Mouse (Mus musculus) Patski (cell line): ENCODE data around the gene Cldn9. TPM values are rescaled to one million over a fixed set of nuclear protein-coding genes. Genes with fewer than 3 reads are reported as not detected.

Experiments used
- ATAC-seq: fragments of 100-300 bp; one replicate; pipeline ENCODE4 v1.8.0; 2021
- CTCF ChIA-PET: fragments of 350-600 bp; sonication (Branson Sonifier 250); formaldehyde crosslinking; loops from one replicate; lab custom pipeline; 2022; ENCODE audit warnings: inconsistent platforms; lab: Charles Lee
- POLR2A ChIA-PET: fragments of 350-600 bp; sonication (Branson Sonifier 250); formaldehyde crosslinking; loops from one replicate; lab custom pipeline; 2022; ENCODE audit warnings: antibody characterized with exemption, inconsistent platforms; lab: Charles Lee
- DNase-seq: peaks from one replicate; pipeline ENCODE4 v3.0.0-alpha.2; 2011; ENCODE audit warnings: low read depth, low spot score
- H3K27me3 ChIP-seq: fragments of 371-371 bp; one replicate; pipeline ENCODE4 v1.5.1; 2021
- CTCF ChIP-seq: fragments of 100-300 bp; IDR thresholded peaks from one replicate; pipeline ENCODE4 v1.5.1; 2021
- in situ Hi-C: fragments of 300-500 bp; cut with MboI; formaldehyde crosslinking; loops from 3 replicates; pipeline ENCODE4 v1.11.1; 2018; ENCODE audit warnings: low pct_unique_long_range_greater_than_20kb, mixed read lengths
- polyA plus RNA-seq: library from polyadenylated mRNA; unstranded; gene quantifications from one replicate; pipeline ENCODE4 v1.2.3, GENCODE M21; 2021

Gene Cldn9
- polyA plus RNA-seq, 1 experiment from 2014 or later: 0.05 TPM

- H3K27me3 ChIP-seq: no peaks in the 10 kb centered on the region
- CTCF ChIA-PET: interaction anchor here (0.9 to 3.4 kb wide), 11 partner anchors 8 to 100 kb away, joined by 3 to 12 read pairs (median 3); no protein-coding TSS in a partner anchor
- in situ Hi-C loops: loop anchor here (5.0 kb wide), 1 partner anchor 42 kb away; no protein-coding TSS in a partner anchor
- no peak for ATAC-seq
- POLR2A ChIA-PET: interaction anchor here (0.7 kb wide), 1 partner anchor 12 kb away, joined by 3 read pairs; no protein-coding TSS in a partner anchor
- no peak for DNase-seq
- TF ChIP-seq CTCF: no peak
Observed at GRCm38 (mm10) chr17:23660117-23660875, 23.5 kb downstream of the Cldn9 start, which contains the start of gene Bicdl2. Gene Bicdl2 (plus strand): TSS chr17:23660506.

GRCm38 (mm10) chr17:23658450-23658849 lies 25.4 kb downstream of the Cldn9 start:
- POLR2A ChIA-PET: interaction anchor here (0.7 kb wide), 1 partner anchor 103 kb away, joined by 4 read pairs; no protein-coding TSS in a partner anchor
- no peaks in the 10 kb centered on the region for H3K27me3 ChIP-seq
- DNase-seq (no peak), ATAC-seq (no peak)
- no peak for TF ChIP-seq CTCF
- CTCF ChIA-PET: interaction anchor here (0.7 to 2.0 kb wide), 6 partner anchors 11 to 90 kb away, joined by 3 to 9 read pairs (median 4); no protein-coding TSS in a partner anchor
- in situ Hi-C loops: no loop called here

GRCm38 (mm10) chr17:23654410-23654809 lies 29.4 kb downstream of the Cldn9 start:
- no peak for DNase-seq
- no peak for ATAC-seq
- no peaks in the 10 kb centered on the region for H3K27me3 ChIP-seq
- POLR2A ChIA-PET: no interaction called here
- in situ Hi-C loops: no loop called here
- CTCF ChIA-PET: no interaction called here
- TF ChIP-seq CTCF: no peak

GRCm38 (mm10) chr17:23654001-23654400 lies 29.8 kb downstream of the Cldn9 start:
- ATAC-seq (no peak), DNase-seq (no peak)
- in situ Hi-C loops: no loop called here
- ChIA-PET CTCF (interaction anchor here (1.1 kb wide), 1 partner anchor 87 kb away, joined by 3 read pairs; no protein-coding TSS in a partner anchor), POLR2A (interaction anchor here (1.1 kb wide), 1 partner anchor 47 kb away, joined by 3 read pairs; no protein-coding TSS in a partner anchor)
- no peaks in the 10 kb centered on the region for H3K27me3 ChIP-seq
- TF ChIP-seq CTCF: no peak

- ChIA-PET CTCF (interaction anchor here (0.8 to 1.1 kb wide), 2 partner anchors 11 to 86 kb away, joined by 3 read pairs; no protein-coding TSS in a partner anchor), POLR2A (interaction anchor here (1.1 kb wide), 1 partner anchor 47 kb away, joined by 3 read pairs; no protein-coding TSS in a partner anchor)
- TF ChIP-seq CTCF: no peak
- ATAC-seq (no peak), DNase-seq (no peak)
- no peaks in the 10 kb centered on the region for H3K27me3 ChIP-seq
- in situ Hi-C loops: no loop called here
Observed at GRCm38 (mm10) chr17:23653324-23653723, 30.5 kb downstream of the Cldn9 start.

GRCm38 (mm10) chr17:23651363-23651762 lies 32.5 kb downstream of the Cldn9 start:
- in situ Hi-C loops: no loop called here
- no peaks in the 10 kb centered on the region for H3K27me3 ChIP-seq
- DNase-seq (peak; percentile 85), ATAC-seq (peak; percentile 93)
- ChIA-PET POLR2A (interaction anchor here (1.5 kb wide), 1 partner anchor 25 kb away, joined by 3 read pairs; no protein-coding TSS in a partner anchor), CTCF (interaction anchor here (0.9 to 1.9 kb wide), 5 partner anchors 9 to 55 kb away, joined by 3 to 12 read pairs (median 5); partner anchors contain the start of gene Bicdl2)
- TF ChIP-seq CTCF: no peak

GRCm38 (mm10) chr17:23645894-23646293 lies 37.9 kb downstream of the Cldn9 start:
- H3K27me3 ChIP-seq: no peaks in the 10 kb centered on the region
- ATAC-seq: no peak
- ChIA-PET POLR2A (interaction anchor here (0.6 kb wide), 1 partner anchor 463 kb away, joined by 3 read pairs; no protein-coding TSS in a partner anchor), CTCF (no interaction called here)
- no peak for DNase-seq
- no peak for TF ChIP-seq CTCF
- in situ Hi-C loops: no loop called here

- in situ Hi-C loops: no loop called here
- DNase-seq (no peak), ATAC-seq (no peak)
- ChIA-PET CTCF (no interaction called here), POLR2A (interaction anchor here (0.6 kb wide), 1 partner anchor 464 kb away, joined by 3 read pairs; no protein-coding TSS in a partner anchor)
- H3K27me3 ChIP-seq: no peaks in the 10 kb centered on the region
- TF ChIP-seq CTCF: no peak
Observed at GRCm38 (mm10) chr17:23644613-23645495, 39.0 kb downstream of the Cldn9 start, which contains the start of gene Mmp25. Gene Mmp25 (minus strand): TSS chr17:23645277.

Other genes starting within 250 kb of the Cldn9 start
- gene Vmn2r117, start 204.3 kb downstream of the Cldn9 start, polyA plus RNA-seq: not detected
- gene Zfp213, start 119.8 kb downstream of the Cldn9 start, polyA plus RNA-seq: 8.6 TPM
- 6.8 TPM for gene Zfp13, start 84.5 kb downstream of the Cldn9 start, polyA plus RNA-seq
- gene Zscan10, start 83.2 kb downstream of the Cldn9 start, polyA plus RNA-seq: not detected
- gene Mmp25, start 38.7 kb downstream of the Cldn9 start, polyA plus RNA-seq: not detected
- gene Bicdl2, start 23.5 kb downstream of the Cldn9 start, polyA plus RNA-seq: 0.22 TPM
- gene Hcfc1r1, start 10.4 kb downstream of the Cldn9 start, polyA plus RNA-seq: 261 TPM
- 32.9 TPM for gene Thoc6, start 10.1 kb downstream of the Cldn9 start, polyA plus RNA-seq
- gene Tnfrsf12a, start 6.6 kb downstream of the Cldn9 start, polyA plus RNA-seq: 421 TPM
- gene Cldn6, start 4.8 kb downstream of the Cldn9 start, polyA plus RNA-seq: not detected
- gene 1520401A03Rik, start 38.8 kb upstream of the Cldn9 start, polyA plus RNA-seq: not detected
- 13.3 TPM for gene Pkmyt1, start 42.3 kb upstream of the Cldn9 start, polyA plus RNA-seq
- 7.3 TPM for gene Paqr4, start 56.8 kb upstream of the Cldn9 start, polyA plus RNA-seq
- gene Kremen2, start 61.8 kb upstream of the Cldn9 start, polyA plus RNA-seq: not detected
- 96.0 TPM for gene Flywch1, start 87.6 kb upstream of the Cldn9 start, polyA plus RNA-seq
- 7.9 TPM for gene Flywch2, start 102.1 kb upstream of the Cldn9 start, polyA plus RNA-seq
- 314 TPM for gene Srrm2, start 106.5 kb upstream of the Cldn9 start, polyA plus RNA-seq
- 610 TPM for gene Elob, start 145.1 kb upstream of the Cldn9 start, polyA plus RNA-seq
- not detected for gene Prss33, start 152.0 kb upstream of the Cldn9 start, polyA plus RNA-seq
- 0.45 TPM for gene Prss32, start 159.8 kb upstream of the Cldn9 start, polyA plus RNA-seq
- 0.35 TPM for gene Prss41, start 160.1 kb upstream of the Cldn9 start, polyA plus RNA-seq
- gene Prss21, start 184.0 kb upstream of the Cldn9 start, polyA plus RNA-seq: not detected
- gene Dcpp1, start 196.8 kb upstream of the Cldn9 start, polyA plus RNA-seq: not detected
- not detected for gene Dcpp2, start 196.9 kb upstream of the Cldn9 start, polyA plus RNA-seq
- gene Dcpp3, start 233.4 kb upstream of the Cldn9 start, polyA plus RNA-seq: not detected